Mouse (Mus musculus) heart, postnatal 0 days (tissue): ENCODE measurements at regions not wholly inside any gene's neighbourhood (a gene's known extent, or its start where the extent isn't known, plus 50 kb on each side); places are given as distances from the start of the nearest gene placed in this dataset.

ENCODE experiments used
- CTCF ChIP-seq: IDR thresholded peaks from 2 replicates; pipeline ENCODE4 v1.5.1; 2016; ENCODE audit warnings: antibody characterized with exemption, control low read depth, low read depth
- EP300 ChIP-seq: IDR thresholded peaks from 2 replicates; pipeline ENCODE4 v1.6.1; 2016; ENCODE audit warnings: antibody characterized with exemption, low read depth

DNA sequence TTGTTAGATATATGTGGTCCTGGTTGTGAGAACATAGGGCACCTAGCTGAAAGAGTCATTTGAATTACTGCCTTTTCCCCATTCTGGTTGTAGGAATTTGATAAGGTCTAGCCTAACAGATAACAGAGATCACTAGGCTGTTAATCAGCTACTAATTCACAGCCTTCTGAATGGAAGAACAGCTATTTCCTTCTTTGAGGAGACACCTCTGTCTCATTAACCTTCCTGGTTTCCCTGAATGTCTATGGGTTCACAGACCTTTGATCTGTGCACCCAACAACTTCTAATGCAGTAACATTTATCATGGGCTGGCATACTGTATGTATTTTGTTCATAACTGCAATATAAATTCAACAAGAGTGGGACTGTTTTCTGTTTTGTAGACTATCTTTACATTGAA is 875.0 kb upstream of the Mms22l start:
- TF ChIP-seq EP300 (no peak), CTCF (no peak)
